Mouse (Mus musculus): ENCODE data around the gene Htr1a.

The Htr1a gene

GRCm38 (mm10) chr13:105443339-105443738 lies at the start of gene Htr1a:
TSS of gene Htr1a (plus strand) at chr13:105443639.
- no peak for DNase-seq (ENCODE audit: low spot score)

- peak; percentile 34 for DNase-seq (ENCODE audit: low spot score)
Measured at GRCm38 (mm10) chr13:105411535-105412326, 31.7 kb upstream of the Htr1a start.

- DNase-seq (ENCODE audit: low spot score): no peak
Measured at GRCm38 (mm10) chr13:105412327-105412722, 31.1 kb upstream of the Htr1a start.

- DNase-seq (ENCODE audit: low spot score): no peak
Measured at GRCm38 (mm10) chr13:105433141-105433540, 10.3 kb upstream of the Htr1a start.

- no peak for DNase-seq (ENCODE audit: low spot score)
Measured at GRCm38 (mm10) chr13:105433630-105434029, 9.8 kb upstream of the Htr1a start.

GRCm38 (mm10) chr13:105442576-105442975 lies 863 bp upstream of the Htr1a start:
- DNase-seq (ENCODE audit: low spot score): peak; percentile 69

GRCm38 (mm10) chr13:105443871-105444237 lies 415 bp downstream of the Htr1a start:
- peak; percentile 24 for DNase-seq (ENCODE audit: low spot score)

- DNase-seq (ENCODE audit: low spot score): peak; percentile 39
Measured at GRCm38 (mm10) chr13:105444238-105444894, 927 bp downstream of the Htr1a start.

- DNase-seq (ENCODE audit: low spot score): no peak
Measured at GRCm38 (mm10) chr13:105444895-105445281, 1.4 kb downstream of the Htr1a start.

- DNase-seq (ENCODE audit: low spot score): no peak
Measured at GRCm38 (mm10) chr13:105446239-105446638, 2.8 kb downstream of the Htr1a start.

- DNase-seq (ENCODE audit: low spot score): no peak
Measured at GRCm38 (mm10) chr13:105447695-105448094, 4.3 kb downstream of the Htr1a start.

GRCm38 (mm10) chr13:105451536-105451935 lies 8.1 kb downstream of the Htr1a start:
- peak; percentile 56 for DNase-seq (ENCODE audit: low spot score)

Measured in layer of hippocampus, adult 11-12 months (tissue).